Mouse (Mus musculus) heart, embryonic 14.5 days (tissue): Measurements from ENCODE around the gene Romo1. TPM values are rescaled to one million over a fixed set of nuclear protein-coding genes. Genes with fewer than 3 reads are reported as not detected.
"Not testable (repeated sequence)": the region's sequence is repeated elsewhere in the genome, so short reads cannot be mapped to it uniquely, and the experiment has no call there.

ENCODE experiments used
- ATAC-seq: fragments of 200-750 bp; cut with Nextera tagmentation; 2 replicates; pipeline ENCODE4 v1.8.0; 2017; ENCODE audit warnings: low read depth, moderate TSS enrichment; ENCODE audit not compliant: insufficient number of reproducible peaks, insufficient read depth, low FRiP score
- H3K27ac ChIP-seq, 2 experiments: fragments of 200-500 bp in 1 of 2; fragments of 300-500 bp in 1 of 2; sonication (generic) in 1 of 2; replicated peaks in 1 of 2; 2 replicates each; pipeline ENCODE4 v1.5.1; 2012 to 2014; ENCODE audit warnings: low read depth in 2 of 2, low read length in 2 of 2, control low read depth in 1 of 2, mild to moderate bottlenecking in 1 of 2, mixed read lengths in 1 of 2; ENCODE audit not compliant: control insufficient read depth in 1 of 2, insufficient read depth in 1 of 2
- H3K27me3 ChIP-seq: fragments of 300-500 bp; sonication (generic); 2 replicates; pipeline ENCODE4 v1.6.1; 2014; ENCODE audit warnings: mild to moderate bottlenecking, low read length, control low read depth; ENCODE audit not compliant: control insufficient read depth, insufficient read depth
- H3K36me3 ChIP-seq: fragments of 300-500 bp; sonication (generic); 2 replicates; pipeline ENCODE4 v1.6.1; 2014; ENCODE audit warnings: mild to moderate bottlenecking, control low read depth, low read length, mixed read lengths; ENCODE audit not compliant: control insufficient read depth, insufficient read depth
- H3K4me1 ChIP-seq, 2 experiments: fragments of 200-500 bp in 1 of 2; fragments of 300-500 bp in 1 of 2; sonication (generic) in 1 of 2; 2 replicates each; pipeline ENCODE4 v1.6.1; 2012 to 2014; ENCODE audit warnings: low read length in 2 of 2, control low read depth in 1 of 2, mixed read lengths in 1 of 2; ENCODE audit not compliant: control insufficient read depth in 2 of 2, insufficient read depth in 2 of 2
- H3K4me2 ChIP-seq: fragments of 300-500 bp; sonication (generic); 2 replicates; pipeline ENCODE4 v1.6.1; 2014; ENCODE audit warnings: mild to moderate bottlenecking, low read length
- H3K4me3 ChIP-seq, 2 experiments: fragments of 200-500 bp in 1 of 2; fragments of 300-500 bp in 1 of 2; sonication (generic) in 1 of 2; 2 replicates each; pipeline ENCODE4 v1.5.1; 2012 to 2014; ENCODE audit warnings: low read length in 2 of 2, mild to moderate bottlenecking in 2 of 2, control low read depth in 1 of 2, low read depth in 1 of 2, moderate library complexity in 1 of 2; ENCODE audit not compliant: control insufficient read depth in 1 of 2, insufficient read depth in 1 of 2
- H3K9ac ChIP-seq: fragments of 300-500 bp; sonication (generic); 2 replicates; pipeline ENCODE4 v1.6.1; 2014; ENCODE audit warnings: mild to moderate bottlenecking, low read length
- H3K9me3 ChIP-seq: fragments of 300-500 bp; sonication (generic); 2 replicates; pipeline ENCODE4 v1.6.1; 2016; ENCODE audit warnings: low read length, control low read depth; ENCODE audit not compliant: control insufficient read depth
- WGBS: fragments of 180-500 bp; shearing (Covaris S2); extraction: QIAGEN DNeasy Blood & Tissue Kit; methylation state at CpG from one replicate; pipeline ENCODE4 v1.1.7; 2014; 5-methylcytosine and 5-hydroxymethylcytosine counted together
- polyA plus RNA-seq: library from polyadenylated mRNA; unstranded; fragments of >200 nt; fragmentation: Nextera tagmentation; extraction: Ambion mirVana; gene quantifications from 2 replicates; pipeline ENCODE4 v1.2.1, GENCODE M21; 2014

The Romo1 gene
- polyA plus RNA-seq, 1 experiment from 2014 or later = 501 TPM

GRCm38 (mm10) chr2:156180094-156180821 lies 36.4 kb downstream of the Romo1 start, which contains the start of gene Rbm39:
Gene Rbm39, minus strand, starts transcription at chr2:156180238.
- peak within 1 kb of the TSS; percentile 93 to 95 for H3K4me3 ChIP-seq
- H3K27me3 ChIP-seq = no peaks in the 10 kb centered on the region
- WGBS = under 1% methylated on average over 47 of the region's 47 CpGs
- H3K4me2 ChIP-seq = peak within 1 kb of the TSS; percentile 87
- H3K36me3 ChIP-seq = peaks cover 37% of the 10 kb centered on the region
- peaks cover 2 to 29% of the 10 kb centered on the region in 2 experiments; a peak in 3 of 4 replicates for H3K4me1 ChIP-seq
- H3K9me3 ChIP-seq = no peaks in the 10 kb centered on the region
- peak within 1 kb of the TSS; percentile 97 to 98 for H3K27ac ChIP-seq
- peak within 1 kb of the TSS; percentile 100 for H3K9ac ChIP-seq
- ATAC-seq = peak; percentile 96

GRCm38 (mm10) chr2:156180824-156181590 lies 37.2 kb downstream of the Romo1 start:
- Histone ChIP-seq H3K27ac (peak overlapping the region; percentile 94 to 97), H3K4me1 (peaks cover 2 to 26% of the 10 kb centered on the region in 2 experiments; a peak in 3 of 4 replicates), H3K9ac (peak overlapping the region; percentile 100), H3K9me3 (no peaks in the 10 kb centered on the region), H3K4me2 (peak overlapping the region; percentile 70), H3K4me3 (peak overlapping the region; percentile 82 to 95), H3K27me3 (no peaks in the 10 kb centered on the region), H3K36me3 (peaks cover 29% of the 10 kb centered on the region)
- no peak; the same call in 1 of the 2 replicates for ATAC-seq
- 10% methylated on average over 8 of the region's 8 CpGs for WGBS

GRCm38 (mm10) chr2:156181592-156181991 lies 37.8 kb downstream of the Romo1 start:
- H3K9ac ChIP-seq = peak overlapping the region; percentile 100; the same call in 1 of the 2 replicates
- no peaks in the 10 kb centered on the region for H3K27me3 ChIP-seq
- H3K4me2 ChIP-seq = peak overlapping the region; percentile 70
- no peak for ATAC-seq
- peak overlapping the region in 1 of 2 experiments; percentile 94; a peak in 2 of 4 replicates for H3K27ac ChIP-seq
- H3K9me3 ChIP-seq = no peaks in the 10 kb centered on the region
- peaks cover 2 to 25% of the 10 kb centered on the region in 2 experiments; a peak in 3 of 4 replicates for H3K4me1 ChIP-seq
- H3K36me3 ChIP-seq = peaks cover 24% of the 10 kb centered on the region
- H3K4me3 ChIP-seq = no peak overlapping the region
- 75% methylated on average over 2 of the region's 2 CpGs for WGBS

DNA sequence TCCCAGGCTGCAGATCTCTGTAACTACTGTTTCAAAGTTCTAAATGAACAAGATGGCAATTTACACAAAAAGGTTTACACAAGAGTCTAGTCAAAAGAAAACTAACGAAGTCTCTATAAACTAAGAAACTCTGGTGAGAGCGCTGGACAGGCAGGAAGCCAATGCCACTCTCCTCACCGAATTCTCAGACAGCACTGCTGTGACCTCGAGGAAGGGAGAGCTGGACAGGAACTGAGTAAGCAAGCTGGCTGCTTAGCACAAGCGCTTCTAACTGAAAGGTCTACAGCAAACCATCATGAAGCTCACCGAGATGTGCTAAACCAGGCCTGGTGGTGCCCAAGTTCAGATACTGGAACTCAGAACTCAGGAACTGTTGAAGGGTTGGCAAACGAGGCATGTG lies 45.4 kb downstream of the Romo1 start:
- 65% methylated on average over 7 of the region's 7 CpGs for WGBS
- H3K4me3 ChIP-seq, H3K4me2 ChIP-seq, H3K27me3 ChIP-seq, H3K36me3 ChIP-seq, ATAC-seq, H3K9me3 ChIP-seq, H3K27ac ChIP-seq, H3K9ac ChIP-seq, H3K4me1 ChIP-seq: not testable (repeated sequence)

DNA sequence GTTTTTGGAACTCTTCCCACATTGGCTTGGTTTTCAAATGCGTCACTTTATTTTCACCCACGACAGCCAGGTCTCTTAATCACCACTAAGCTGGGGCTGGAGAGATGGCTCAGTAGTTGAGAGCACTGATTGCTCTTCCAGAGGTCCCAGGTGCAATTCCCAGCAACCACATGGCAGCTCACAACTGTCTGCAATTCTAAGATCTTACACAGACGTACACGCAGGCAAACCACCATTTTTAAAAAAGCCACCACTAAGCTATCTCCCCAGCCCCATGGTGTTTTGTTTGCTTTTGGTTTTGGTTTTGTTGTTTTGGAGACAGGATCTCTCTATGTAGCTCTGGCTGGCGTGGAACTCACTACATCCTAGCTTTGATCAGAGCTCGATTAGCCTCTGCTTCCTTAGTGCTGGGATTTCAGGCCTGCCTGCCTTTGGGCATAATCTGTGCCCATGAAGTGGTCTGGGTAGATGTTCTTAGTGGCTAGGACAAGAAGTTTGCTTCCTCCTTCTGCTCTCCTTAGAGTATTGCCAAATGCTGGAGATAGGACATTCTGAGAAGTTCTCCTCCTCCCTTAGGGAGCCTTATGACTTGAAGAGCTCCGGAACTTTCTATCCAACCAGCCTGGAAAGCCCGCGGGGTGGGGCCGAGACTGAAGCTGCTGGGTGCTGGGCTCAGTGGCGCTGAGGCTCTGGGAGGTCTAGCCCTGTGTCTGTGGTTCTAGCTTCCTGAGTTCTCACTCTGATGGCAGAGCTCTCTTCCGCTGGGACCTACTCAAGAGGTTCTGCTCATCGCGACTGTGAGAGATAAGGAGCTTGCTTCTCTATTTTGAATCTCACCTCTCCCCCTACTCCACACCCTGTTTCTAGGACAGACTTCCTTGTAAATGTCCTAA lies 46.4 kb downstream of the Romo1 start:
- Histone ChIP-seq H3K36me3 (no peaks in the 10 kb centered on the region), H3K9me3 (no peaks in the 10 kb centered on the region), H3K27ac (no peak overlapping the region), H3K9ac (no peak overlapping the region), H3K4me3 (no peak overlapping the region), H3K27me3 (no peaks in the 10 kb centered on the region), H3K4me1 (no peaks in the 10 kb centered on the region), H3K4me2 (no peak overlapping the region)
- 65% methylated on average over 14 of the region's 14 CpGs for WGBS
- ATAC-seq = 0 out of 2 replicates have a peak, but pooled peaks have one; percentile 28

- H3K4me2 ChIP-seq = no peak overlapping the region
- H3K4me1 ChIP-seq = peaks cover 3 to 4% of the 10 kb centered on the region in 2 experiments; a peak in 2 of 4 replicates
- no peak overlapping the region for H3K27ac ChIP-seq
- no peaks in the 10 kb centered on the region for H3K9me3 ChIP-seq
- no peak overlapping the region for H3K9ac ChIP-seq
- WGBS = 96% methylated on average over 2 of the region's 2 CpGs
- H3K27me3 ChIP-seq = no peaks in the 10 kb centered on the region
- H3K36me3 ChIP-seq = no peaks in the 10 kb centered on the region
- H3K4me3 ChIP-seq = no peak overlapping the region
- ATAC-seq = no peak
Observed at GRCm38 (mm10) chr2:156191540-156191939, 47.7 kb downstream of the Romo1 start.

DNA sequence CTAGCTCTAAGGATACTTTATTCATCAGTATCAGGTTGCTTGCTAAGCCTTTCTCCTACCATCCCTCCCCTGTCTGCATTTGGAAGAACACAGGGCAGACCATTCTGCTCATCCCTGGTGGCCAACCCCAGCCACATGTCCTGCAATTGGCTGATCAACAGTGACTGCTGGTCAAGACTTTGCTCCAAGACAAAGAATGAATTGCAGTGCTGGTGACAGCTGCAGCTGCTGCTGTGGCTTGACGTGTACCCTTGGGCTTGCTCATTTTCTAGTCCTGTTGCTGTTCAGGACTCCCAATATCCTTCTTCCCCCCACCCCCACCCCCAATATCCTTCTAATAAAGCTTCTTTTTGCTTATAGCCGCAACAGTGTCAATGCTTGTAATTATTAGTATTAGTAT lies 48.2 kb downstream of the Romo1 start:
- no peak overlapping the region for H3K4me3 ChIP-seq
- WGBS = 69% methylated on average over 2 of the region's 2 CpGs

More for the DNA sequence above, 48.2 kb downstream of the Romo1 start:
- H3K27ac ChIP-seq = no peak overlapping the region
- peaks cover 3 to 4% of the 10 kb centered on the region in 2 experiments; a peak in 2 of 4 replicates for H3K4me1 ChIP-seq
- H3K9ac ChIP-seq = no peak overlapping the region
- no peaks in the 10 kb centered on the region for H3K27me3 ChIP-seq
- no peaks in the 10 kb centered on the region for H3K36me3 ChIP-seq
- no peak for ATAC-seq
- no peaks in the 10 kb centered on the region for H3K9me3 ChIP-seq
- H3K4me2 ChIP-seq = no peak overlapping the region
